Mouse (Mus musculus) heart, postnatal 0 days (tissue): ENCODE measurements around the gene Psenen.

Experiments used
- CTCF ChIP-seq: IDR thresholded peaks from 2 replicates; pipeline ENCODE4 v1.5.1; 2016; ENCODE audit warnings: antibody characterized with exemption, control low read depth, low read depth
- EP300 ChIP-seq: IDR thresholded peaks from 2 replicates; pipeline ENCODE4 v1.6.1; 2016; ENCODE audit warnings: antibody characterized with exemption, low read depth

DNA sequence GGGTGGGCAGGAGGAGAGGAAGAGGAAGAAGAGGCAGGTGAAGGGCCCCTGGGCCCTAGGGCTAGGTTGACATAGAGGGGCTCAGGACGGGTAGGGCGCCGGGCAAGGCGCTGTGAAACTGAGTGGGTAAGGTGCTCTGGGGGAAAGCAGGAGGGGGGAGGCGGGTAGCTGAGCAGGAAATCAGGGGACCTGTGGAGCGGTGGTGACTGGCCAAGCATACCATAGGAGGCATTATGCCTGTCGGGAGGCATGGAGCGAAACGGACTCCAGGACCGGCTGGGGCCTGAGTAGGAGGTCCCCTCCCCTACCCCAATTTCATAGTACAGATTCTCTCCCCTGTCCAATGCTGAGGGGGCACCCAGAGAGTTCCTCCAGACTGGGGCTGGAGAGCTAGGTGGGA lies 40.6 kb downstream of the Psenen start:
- TF ChIP-seq CTCF (no peak), EP300 (no peak)
